Mouse (Mus musculus): ENCODE results near the gene 4930469K13Rik.

4930469K13Rik gene

GRCm38 (mm10) chr11:33939456-33940113, 158.8 kb downstream of the 4930469K13Rik start:
- DNase-seq (ENCODE audit: low spot score): no peak

DNA sequence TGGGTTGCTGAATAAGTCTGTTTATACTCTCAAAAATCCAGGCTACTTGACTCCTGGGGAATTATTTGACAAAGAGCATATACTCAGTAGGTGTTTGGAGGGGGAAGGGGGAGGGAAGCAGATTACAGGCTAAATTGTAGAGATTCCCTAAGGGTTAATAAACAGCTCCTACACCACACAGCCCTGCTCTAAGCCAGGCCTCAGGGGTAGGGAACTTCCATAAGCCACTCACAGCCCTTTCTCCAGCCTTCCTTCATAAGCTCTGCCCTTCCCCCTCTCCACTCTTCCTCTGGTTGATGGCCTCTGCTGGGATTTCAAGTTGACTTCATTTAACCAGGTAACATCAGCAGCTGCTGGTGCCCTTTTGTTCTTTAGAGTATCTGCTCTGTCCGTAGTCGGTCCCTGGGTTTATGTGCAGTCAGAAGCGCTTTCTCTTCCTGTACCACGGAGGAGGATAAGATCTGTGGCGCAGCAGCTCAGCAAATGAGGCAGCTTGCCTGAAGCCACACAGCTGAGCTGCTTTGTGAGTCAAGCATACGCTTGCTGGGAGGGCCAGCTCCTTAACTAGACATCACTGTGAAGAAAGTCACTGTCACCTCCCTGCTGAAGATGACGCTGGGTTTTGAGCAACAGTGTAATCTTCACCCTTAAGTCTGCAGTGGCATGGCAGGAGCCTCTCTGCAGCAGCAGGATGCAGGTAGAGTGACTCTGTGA, 159.6 kb downstream of the 4930469K13Rik start:
- no peak for DNase-seq (ENCODE audit: low spot score)

DNA sequence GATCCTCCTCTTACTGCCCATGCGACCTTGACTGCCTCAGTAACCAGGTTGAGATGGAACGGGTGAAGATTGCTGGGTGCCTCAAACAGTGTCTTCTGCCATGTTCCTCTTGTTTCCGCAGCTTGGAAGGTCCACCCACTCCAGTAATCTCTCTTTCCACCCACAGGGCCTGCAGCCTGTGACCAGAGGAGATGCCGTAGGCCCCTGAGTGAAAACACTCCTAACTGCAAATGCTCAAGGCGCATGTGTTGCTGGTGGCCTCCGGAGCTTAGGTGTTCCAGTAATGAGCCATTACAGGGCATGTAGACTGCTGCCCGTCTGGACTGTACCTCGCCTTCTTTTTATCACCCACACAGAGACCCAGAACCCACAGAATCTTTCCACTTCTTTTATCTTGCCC, 160.7 kb downstream of the 4930469K13Rik start:
- no peak for DNase-seq (ENCODE audit: low spot score)

- DNase-seq (ENCODE audit: low spot score): no peak
Measured at GRCm38 (mm10) chr11:33934286-33934685, 164.1 kb downstream of the 4930469K13Rik start.

GRCm38 (mm10) chr11:33932386-33933111, 165.8 kb downstream of the 4930469K13Rik start:
- DNase-seq (ENCODE audit: low spot score): no peak

DNA sequence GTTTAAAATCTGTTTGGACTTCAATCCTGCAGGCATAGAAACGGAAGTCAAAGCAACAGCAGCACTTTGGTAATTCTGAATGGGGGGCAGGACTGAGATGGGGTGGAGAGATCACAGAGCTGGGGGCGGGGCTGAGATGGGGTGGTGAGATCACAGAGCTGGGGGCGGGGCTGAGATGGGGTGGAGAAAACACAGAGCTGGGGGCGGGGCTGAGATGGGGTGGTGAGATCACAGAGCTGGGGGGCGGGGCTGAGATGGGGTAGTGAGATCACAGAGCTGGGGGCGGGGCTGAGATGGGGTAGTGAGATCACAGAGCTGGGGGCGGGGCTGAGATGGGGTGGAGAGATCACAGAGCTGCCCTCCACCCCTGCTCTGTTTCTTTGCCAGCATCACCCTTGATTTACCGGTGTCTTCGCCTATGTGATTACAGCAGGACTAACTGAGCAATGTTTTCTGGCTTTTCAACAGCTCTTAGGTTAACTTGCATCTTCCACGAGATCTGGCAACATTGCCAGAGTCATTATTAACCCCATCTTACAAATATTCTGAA, 166.4 kb downstream of the 4930469K13Rik start:
- no peak for DNase-seq (ENCODE audit: low spot score)

- no peak for DNase-seq (ENCODE audit: low spot score)
Measured at GRCm38 (mm10) chr11:33929412-33929811, 168.9 kb downstream of the 4930469K13Rik start.

GRCm38 (mm10) chr11:33928658-33929057, 169.7 kb downstream of the 4930469K13Rik start:
- DNase-seq (ENCODE audit: low spot score): no peak

- no peak for DNase-seq (ENCODE audit: low spot score)
Measured at GRCm38 (mm10) chr11:33927836-33928235, 170.5 kb downstream of the 4930469K13Rik start.

- DNase-seq (ENCODE audit: low spot score): no peak
Measured at GRCm38 (mm10) chr11:33927321-33927720, 171.0 kb downstream of the 4930469K13Rik start.

DNA sequence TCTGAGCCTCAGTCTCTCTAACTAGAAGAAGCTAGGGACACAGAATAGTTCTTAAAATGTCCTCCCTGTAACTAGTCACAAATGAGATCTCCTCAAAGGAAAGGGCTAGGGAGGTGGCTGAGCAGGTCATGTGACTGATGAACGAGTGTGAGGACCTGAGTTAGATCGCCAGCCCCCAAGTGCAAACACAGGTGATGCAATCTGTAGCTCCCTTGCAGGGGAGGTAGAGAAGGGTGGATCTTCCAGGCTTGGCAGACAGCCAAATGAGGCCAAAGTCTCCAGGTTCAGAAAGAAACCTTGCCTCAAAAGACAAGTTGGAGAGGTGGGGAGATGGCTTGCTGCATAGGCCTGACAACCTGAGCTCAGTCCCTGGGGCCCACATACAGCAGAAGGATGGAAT, 171.8 kb downstream of the 4930469K13Rik start:
- DNase-seq (ENCODE audit: low spot score): no peak

GRCm38 (mm10) chr11:33925778-33926177, 172.6 kb downstream of the 4930469K13Rik start:
- DNase-seq (ENCODE audit: low spot score): no peak

Data from ovary, postnatal 10 days (tissue).